Mouse (Mus musculus) urinary bladder, postnatal 25 days (tissue): ENCODE results near the gene Arfgef3.
"Not testable (repeated sequence)": the region's sequence is repeated elsewhere in the genome, so short reads cannot be mapped to it uniquely, and the experiment has no call there.

ENCODE experiments used
- DNase-seq: peaks from one replicate; pipeline ENCODE4 v3.0.0; 2022; ENCODE audit warnings: low spot score

Arfgef3 gene

DNA sequence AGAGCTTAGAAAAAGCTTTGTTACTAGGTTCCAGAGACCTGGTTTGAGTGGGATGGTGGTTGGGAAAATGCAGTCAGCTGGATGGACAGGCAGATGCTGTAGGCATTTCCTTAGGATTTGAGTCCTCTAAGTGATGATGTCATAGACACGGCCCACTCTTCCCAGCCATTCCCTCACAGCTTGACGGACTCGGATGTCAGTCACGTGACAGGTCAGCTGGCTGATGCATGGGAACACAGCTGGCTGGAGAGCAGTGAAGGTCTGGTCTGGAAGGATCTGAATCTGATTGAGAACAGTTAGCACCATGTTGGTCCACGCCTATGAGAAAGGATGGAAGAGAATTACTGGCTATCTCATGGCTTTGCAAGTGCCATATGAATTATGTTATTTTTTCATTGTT is 154.3 kb downstream of the Arfgef3 start:
- no peak for DNase-seq

DNA sequence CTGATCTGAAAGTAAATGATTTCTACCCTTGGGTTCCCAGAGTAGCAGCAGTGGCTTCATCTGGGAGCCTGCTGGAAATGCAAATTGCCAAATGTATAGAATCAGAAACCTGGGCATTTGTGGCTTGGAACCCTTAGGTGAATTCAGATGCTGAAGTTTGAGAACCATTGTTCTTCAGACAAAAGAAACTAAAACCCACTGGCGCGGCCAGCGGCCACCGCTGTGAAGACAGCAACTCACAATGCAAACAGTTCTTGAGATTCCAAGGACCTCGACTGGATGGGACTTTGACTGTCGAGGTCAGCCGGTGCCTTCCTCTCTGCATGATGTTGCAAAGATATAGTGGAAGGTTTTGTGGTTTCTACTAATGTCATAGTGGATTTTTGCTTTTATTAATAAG is 159.6 kb downstream of the Arfgef3 start:
- DNase-seq, result no peak

DNA sequence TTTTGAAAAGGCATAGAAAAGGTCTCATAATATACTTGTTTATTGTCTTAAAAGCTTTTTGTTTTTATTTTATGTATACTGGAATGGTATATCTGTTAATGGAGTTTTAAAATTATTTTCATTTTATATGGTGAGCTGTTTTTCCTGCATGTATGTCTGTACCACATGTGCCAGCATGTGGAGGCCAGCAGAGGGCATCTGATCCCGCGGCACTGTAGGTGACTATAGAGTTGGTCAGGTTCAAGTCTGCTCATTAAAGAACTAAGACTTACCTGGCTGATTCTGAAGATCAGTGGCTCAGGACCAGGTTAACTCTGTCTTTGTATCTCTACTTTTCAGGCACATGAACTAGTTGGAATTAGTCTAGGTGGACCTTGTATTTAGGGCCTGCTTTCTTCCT is 171.2 kb downstream of the Arfgef3 start:
- no peak for DNase-seq

DNA sequence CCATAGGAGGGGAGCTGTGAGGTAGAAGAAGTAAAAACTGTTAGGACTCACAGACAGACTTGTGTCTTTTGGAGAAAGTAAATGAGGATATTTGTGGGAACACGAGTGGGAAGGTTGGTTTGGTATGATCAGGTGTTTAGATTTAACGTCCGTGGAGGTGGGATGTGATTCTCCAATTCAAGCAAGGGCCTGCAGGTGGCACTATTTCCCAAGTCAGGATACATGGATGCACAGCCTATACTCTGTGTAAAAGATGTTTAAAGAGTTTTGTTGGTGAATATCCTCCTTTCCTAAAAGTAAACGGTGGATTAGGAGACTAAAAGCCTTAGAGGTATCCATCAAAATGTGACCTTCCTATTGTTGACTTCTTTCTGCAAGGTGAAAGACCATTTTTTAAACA is 180.8 kb downstream of the Arfgef3 start:
- DNase-seq, result peak; percentile 45

DNA sequence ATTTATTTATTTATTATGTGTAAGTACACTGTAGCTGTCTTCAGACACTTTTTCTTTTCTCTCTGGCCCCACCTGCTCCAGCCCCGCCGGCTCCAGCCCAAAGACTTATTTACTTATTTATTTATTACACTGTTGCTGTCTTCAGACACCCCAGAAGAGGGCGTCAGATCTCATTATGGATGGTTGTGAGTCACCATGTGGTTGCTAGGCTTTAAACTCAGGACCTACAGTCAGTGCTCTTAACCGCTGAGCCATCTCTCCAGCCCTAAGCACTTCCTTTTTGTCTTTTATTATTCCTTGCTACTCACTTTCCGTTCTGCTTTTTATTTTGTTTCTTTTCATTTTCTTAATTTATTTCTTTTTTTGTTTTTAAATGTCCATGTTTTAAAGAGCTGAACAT is 182.3 kb downstream of the Arfgef3 start:
- no peak for DNase-seq

DNA sequence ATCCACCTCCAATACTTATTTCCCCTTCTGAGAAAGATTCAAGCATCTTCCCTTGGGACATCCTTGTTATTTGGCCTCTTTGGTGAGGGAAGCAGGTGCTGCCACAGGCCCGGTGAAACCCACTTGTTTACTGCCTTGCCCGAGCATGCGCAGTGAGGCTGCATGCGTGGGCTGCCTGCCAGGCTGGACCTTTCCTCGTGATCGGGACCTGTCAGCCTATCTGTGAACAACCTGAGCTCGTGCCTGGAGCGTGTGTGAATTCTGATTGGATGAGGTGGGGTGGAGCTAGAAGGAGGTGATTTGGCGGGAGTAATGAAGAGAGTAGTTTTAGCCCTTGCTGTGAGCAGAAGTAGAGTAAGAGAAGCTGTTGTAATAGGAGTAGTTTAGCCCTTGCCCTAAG is 184.7 kb downstream of the Arfgef3 start:
- DNase-seq, result not testable (repeated sequence)

DNA sequence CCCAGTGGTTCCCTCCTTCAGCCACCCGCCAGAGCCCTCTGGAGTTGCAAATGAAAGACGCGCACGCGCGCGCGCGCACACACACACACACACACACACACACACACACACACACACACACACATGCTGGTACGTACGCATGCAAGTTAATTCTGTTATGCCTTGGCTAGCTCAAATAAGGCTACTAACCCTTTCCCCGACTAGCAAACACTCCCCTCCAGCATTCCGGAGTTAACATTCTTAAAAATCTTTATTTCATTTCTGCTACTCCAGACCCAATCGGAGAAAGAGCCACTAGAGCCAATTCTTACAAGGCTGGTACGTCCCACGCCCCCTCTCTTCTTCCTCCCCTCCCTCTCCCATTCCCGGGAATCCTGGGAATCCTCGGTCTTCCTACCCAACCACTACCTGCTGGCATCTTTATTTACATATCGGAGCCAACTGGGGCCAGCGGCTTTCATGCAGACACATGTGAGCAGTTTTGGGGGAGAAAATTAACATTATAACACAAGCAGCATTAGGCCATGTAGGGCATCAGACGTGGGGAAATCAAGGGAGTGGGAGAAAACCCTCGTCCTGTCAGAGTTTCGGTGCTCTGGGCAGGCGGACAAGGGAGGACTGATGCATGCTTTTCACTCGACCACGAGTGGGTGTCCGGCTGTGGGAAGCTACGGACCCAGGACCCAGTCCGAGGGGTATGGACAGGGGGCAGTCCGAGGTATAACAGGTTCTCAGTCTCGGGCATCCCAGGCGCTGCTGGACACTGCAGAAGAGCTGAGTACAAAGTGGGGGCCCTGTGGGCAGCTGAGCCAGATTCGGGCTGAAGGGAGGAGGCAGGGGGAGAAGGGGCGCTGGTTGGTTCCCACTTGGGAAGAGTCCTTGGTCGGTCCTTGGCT is 194.2 kb downstream of the Arfgef3 start:
- no peak for DNase-seq

DNA sequence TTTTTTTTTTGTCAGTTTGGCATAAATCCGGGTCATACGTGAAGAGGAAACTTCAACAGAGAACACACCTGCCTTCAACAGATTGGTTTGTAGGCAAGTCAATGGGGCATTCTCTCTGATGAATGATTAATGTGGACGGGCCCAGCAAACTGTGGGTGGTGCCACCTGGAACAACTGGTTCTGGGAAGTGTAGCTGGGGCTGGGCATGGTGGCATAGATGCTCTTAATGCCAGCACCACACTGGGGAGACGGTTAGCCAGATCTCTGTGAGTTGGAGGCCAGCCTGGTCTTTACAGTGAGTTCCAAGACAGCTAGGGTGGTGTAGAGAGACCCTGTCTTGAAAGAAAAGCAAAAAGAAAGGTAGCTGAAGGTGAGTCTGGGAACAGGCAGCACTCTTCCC is 196.4 kb downstream of the Arfgef3 start:
- DNase-seq, result no peak

DNA sequence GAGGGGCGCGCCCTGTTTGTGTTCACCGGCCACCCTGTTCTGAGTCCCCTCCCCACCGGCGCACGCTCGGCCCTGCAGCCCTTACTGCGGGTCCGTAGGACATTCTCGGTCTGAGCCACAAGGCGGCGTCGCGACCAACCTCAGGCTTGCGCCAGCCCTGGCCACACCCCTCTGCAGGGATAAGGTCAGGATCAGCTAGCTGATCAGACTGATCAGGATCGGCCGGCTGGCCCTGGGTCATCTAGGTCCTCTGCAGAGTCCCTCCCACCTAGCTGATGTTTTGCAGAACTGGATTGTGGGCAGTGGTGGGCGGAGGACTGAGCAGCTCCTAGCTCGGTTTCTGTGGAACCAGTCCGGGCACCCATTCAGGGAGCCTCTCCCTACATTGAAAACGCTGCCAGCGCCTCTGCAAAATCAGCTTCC is 197.9 kb downstream of the Arfgef3 start, which contains the start of gene Hebp2:
TSS of gene Hebp2 (minus strand) at position 264 of the 423 bp plus-strand sequence.
- DNase-seq, result peak; percentile 71

DNA sequence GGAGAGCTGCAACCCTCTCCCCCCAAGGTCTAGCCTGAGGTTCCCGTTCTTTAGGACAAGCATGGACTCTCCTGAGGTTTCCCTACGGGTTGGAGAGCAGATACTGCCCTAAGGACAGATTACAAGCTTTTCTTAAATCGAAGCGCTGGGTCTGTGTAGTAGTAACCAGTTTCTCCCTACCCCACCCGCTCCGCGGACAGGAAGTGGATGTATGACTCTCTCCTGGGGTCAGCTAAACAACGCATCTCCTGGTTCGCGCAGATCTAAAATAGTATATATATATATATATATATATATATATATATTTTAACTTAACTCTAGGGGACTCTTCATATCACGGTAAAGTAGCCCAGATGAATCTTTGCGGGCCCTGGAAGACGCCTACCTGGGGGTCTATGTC is 198.4 kb downstream of the Arfgef3 start:
- DNase-seq, result no peak

DNA sequence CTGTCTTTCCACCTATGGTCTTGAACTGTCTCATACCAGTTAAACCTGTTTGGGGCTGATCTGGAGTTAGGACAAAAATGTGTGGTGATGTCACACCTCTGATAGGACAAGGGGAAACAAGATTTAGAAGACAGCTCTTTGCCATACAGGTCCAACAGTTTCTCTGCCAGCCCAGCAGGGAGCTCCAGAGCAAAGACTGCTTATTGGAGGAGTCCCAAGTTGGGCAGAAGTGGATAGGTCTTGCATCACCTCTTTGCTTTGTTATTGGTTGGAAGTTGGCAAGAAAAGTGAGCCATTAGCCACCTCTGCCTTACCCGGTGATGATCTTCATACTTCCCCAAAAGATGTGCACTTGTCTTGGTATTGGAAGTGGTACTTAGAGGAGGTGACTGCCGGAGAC is 206.9 kb downstream of the Arfgef3 start:
- no peak for DNase-seq

DNA sequence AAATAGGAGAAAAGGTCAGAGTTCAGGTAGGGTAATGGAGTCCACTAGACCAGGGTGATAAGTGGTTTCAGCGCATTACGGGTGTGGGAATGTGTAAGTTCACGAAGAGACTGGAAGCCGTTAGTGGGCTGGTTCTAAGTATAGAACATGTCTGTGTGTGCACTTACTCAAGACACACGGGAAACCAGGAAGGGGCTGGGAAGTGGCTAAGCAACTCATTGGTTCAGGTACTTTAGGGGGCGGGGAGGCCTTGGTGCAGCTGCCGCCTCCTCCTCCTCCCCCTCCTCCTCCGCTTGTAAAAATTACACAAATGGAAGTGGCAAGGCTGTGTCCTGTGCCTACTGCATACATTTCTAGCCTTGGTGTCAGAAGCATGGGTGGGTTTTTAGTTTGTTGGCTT is 211.5 kb downstream of the Arfgef3 start:
- no peak for DNase-seq
